Mouse (Mus musculus): Measurements from ENCODE around the gene Epsti1. TPM values are rescaled to one million over a fixed set of nuclear protein-coding genes. Genes with fewer than 3 reads are reported as not detected.
"Not testable (repeated sequence)": the region's sequence is repeated elsewhere in the genome, so short reads cannot be mapped to it uniquely, and the experiment has no call there.

Epsti1 gene
- polyA plus RNA-seq, 1 experiment = 15.1 TPM

DNA sequence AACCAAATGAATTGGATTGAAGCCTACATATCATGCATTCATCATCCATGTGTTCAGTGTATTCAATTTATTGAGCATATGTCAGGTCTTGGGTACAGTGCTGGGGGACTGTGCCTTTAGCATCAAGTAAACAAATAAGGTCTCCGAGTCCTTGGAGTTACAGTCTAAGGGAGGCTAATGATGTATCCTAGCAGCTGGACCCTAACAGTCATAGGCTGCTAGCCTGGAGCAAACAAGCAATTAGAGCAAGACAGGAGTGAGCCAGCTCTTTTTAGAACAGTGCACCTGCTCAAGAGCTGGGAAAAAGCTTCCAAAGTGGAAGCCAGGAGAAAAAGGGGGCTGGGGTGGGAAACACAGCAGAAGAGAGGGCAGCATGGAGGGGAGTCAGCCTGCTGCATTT, 27.8 kb upstream of the Epsti1 start:
- Histone ChIP-seq H3K4me3 (replicated peaks) (no peak overlapping the region), H3K9me3 (no peaks in the 10 kb centered on the region), H3K36me3 (replicated peaks; ENCODE audit: low read length) (peaks cover 3% of the 10 kb centered on the region), H3K27me3 (replicated peaks) (no peaks in the 10 kb centered on the region), H3K4me1 (peaks cover 45% of the 10 kb centered on the region)
- TF ChIP-seq FLI1 (IDR thresholded peaks at IDR 0.05; ENCODE audit: low read length) (no peak), GATA1 (IDR thresholded peaks at IDR 0.05; ENCODE audit: borderline replicate concordance, low read length) (no peak)

DNA sequence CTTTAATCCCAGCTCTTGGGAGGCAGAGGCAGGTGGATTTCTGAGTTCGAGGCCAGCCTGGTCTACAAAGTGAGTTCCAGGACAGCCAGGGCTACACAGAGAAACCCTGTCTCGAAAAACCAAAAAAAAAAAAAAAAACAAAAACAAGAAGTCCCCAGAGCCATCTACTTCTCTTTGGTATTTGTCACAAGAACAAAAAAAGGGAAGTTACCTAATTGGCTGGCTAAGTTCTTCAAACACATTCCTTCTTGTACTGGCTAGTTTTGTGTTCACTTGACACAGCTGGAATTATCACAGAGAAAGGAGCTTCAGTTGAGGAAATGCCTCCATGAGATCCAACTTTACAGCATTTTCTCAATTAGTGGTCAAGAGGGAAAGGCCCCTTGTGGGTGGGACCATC, 26.2 kb upstream of the Epsti1 start:
- not testable (repeated sequence) for H3K36me3 ChIP-seq (replicated peaks; ENCODE audit: low read length); H3K4me3 ChIP-seq (replicated peaks); H3K9me3 ChIP-seq; H3K27me3 ChIP-seq (replicated peaks)
- H3K4me1 ChIP-seq = peaks cover 36% of the 10 kb centered on the region

- Histone ChIP-seq H3K9me3 (no peaks in the 10 kb centered on the region), H3K36me3 (replicated peaks; ENCODE audit: low read length) (peaks cover 3% of the 10 kb centered on the region), H3K4me1 (peaks cover 36% of the 10 kb centered on the region), H3K27me3 (replicated peaks) (no peaks in the 10 kb centered on the region), H3K4me3 (replicated peaks) (no peak overlapping the region)
- TF ChIP-seq FLI1 (IDR thresholded peaks at IDR 0.05; ENCODE audit: low read length) (no peak), GATA1 (IDR thresholded peaks at IDR 0.05; ENCODE audit: borderline replicate concordance, low read length) (no peak)
Measured at GRCm38 (mm10) chr14:77881998-77882397, 22.0 kb upstream of the Epsti1 start.

DNA sequence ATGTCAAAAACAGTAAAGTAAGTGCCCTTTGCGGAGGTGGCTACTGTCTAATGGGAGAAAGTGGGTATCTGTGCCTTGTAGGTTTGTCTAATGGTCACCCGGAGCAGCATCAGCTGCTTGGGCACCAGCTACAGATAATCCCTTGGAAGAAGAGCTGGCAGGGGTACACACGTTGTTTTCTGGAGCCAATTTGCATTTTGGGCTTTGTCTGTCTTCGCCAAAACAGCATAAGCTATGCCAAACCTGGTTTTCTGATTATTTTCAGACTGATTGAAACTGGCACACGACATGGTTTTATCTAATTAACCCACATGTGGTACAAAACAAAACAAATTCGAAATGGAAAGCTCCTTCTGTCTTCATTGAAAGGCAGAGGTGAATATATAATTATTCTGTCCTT, 21.4 kb upstream of the Epsti1 start:
- Histone ChIP-seq H3K36me3 (replicated peaks; ENCODE audit: low read length) (peaks cover 3% of the 10 kb centered on the region), H3K4me3 (replicated peaks) (no peak overlapping the region), H3K27me3 (replicated peaks) (no peaks in the 10 kb centered on the region), H3K4me1 (peaks cover 32% of the 10 kb centered on the region), H3K9me3 (no peaks in the 10 kb centered on the region)
- TF ChIP-seq FLI1 (IDR thresholded peaks at IDR 0.05; ENCODE audit: low read length) = no peak
- no peak for TF ChIP-seq GATA1 (IDR thresholded peaks at IDR 0.05; ENCODE audit: borderline replicate concordance, low read length)

DNA sequence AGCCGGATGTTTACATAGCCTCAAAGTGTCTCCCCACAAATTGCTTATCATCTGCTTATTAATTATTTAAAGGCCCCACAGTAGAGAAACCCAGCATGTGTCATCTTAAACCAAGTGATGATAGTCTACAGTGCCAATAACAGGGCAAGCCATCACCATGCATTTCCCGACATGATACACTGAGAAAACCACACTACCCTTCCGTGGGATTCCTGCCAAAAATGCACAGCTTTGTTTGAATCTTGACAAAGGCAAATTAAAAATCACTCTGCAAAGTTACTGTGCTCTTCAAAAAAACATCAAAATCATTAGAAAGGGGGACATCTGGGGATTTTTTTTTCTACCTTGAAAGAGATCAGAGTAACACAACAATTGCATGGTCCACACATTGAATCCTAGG, 17.7 kb upstream of the Epsti1 start:
- Histone ChIP-seq H3K4me1 (peaks cover 39% of the 10 kb centered on the region), H3K36me3 (replicated peaks; ENCODE audit: low read length) (no peaks in the 10 kb centered on the region), H3K4me3 (replicated peaks) (no peak overlapping the region), H3K27me3 (replicated peaks) (no peaks in the 10 kb centered on the region), H3K9me3 (peaks cover 3% of the 10 kb centered on the region)
- no peak for TF ChIP-seq FLI1 (IDR thresholded peaks at IDR 0.05; ENCODE audit: low read length)
- no peak for TF ChIP-seq GATA1 (IDR thresholded peaks at IDR 0.05; ENCODE audit: borderline replicate concordance, low read length)

- peaks cover 39% of the 10 kb centered on the region for H3K4me1 ChIP-seq
- no peaks in the 10 kb centered on the region for H3K27me3 ChIP-seq (replicated peaks)
- H3K36me3 ChIP-seq (replicated peaks; ENCODE audit: low read length) = no peaks in the 10 kb centered on the region
- peaks cover 3% of the 10 kb centered on the region for H3K9me3 ChIP-seq
- no peak for TF ChIP-seq FLI1 (IDR thresholded peaks at IDR 0.05; ENCODE audit: low read length)
- no peak for TF ChIP-seq GATA1 (IDR thresholded peaks at IDR 0.05; ENCODE audit: borderline replicate concordance, low read length)
- no peak overlapping the region for H3K4me3 ChIP-seq (replicated peaks)
Measured at GRCm38 (mm10) chr14:77886941-77887340, 17.1 kb upstream of the Epsti1 start.

DNA sequence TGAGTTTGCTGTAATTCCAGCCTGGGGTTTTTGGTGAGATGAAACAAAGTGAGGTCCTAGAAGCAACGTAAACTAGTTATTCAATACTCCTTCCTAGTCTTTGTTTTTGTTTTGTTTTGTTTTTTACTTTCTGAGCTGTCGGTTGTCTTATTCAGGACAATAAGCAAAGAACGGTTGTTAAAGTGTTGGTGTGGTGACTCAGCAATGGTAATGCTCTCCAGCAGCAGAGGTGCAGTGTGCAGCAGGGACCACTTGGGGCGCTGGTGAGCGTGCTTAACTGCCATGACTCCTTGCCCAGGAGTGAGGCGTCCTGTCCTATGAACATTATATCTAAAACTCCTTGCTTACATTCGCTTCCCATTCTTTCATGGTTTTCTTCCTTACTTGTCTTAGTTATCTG, 14.1 kb upstream of the Epsti1 start:
- Histone ChIP-seq H3K4me3 (replicated peaks) (peak overlapping the region; percentile 44), H3K4me1 (peaks cover 26% of the 10 kb centered on the region), H3K9me3 (peaks cover 6% of the 10 kb centered on the region), H3K27me3 (replicated peaks) (no peaks in the 10 kb centered on the region), H3K36me3 (replicated peaks; ENCODE audit: low read length) (no peaks in the 10 kb centered on the region)
- no peak for TF ChIP-seq GATA1 (IDR thresholded peaks at IDR 0.05; ENCODE audit: borderline replicate concordance, low read length)
- TF ChIP-seq FLI1 (IDR thresholded peaks at IDR 0.05; ENCODE audit: low read length) = no peak

DNA sequence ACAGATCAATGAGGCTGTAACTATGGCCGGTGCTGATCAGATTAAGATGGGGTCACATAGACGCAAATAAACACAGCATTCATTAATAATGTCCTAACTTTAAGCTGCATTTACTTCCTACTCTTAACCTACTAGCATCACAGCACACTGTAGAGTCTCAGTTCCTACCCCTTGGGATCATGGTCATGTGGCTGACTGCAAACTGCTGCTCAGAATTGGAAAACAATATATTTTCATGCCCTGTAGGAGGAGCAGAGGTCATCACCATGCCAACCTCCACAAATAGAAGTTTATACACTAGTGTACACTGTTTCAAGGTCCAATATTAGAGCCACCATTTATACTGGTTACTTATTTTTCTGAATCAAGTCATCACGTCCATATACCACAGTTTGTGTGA, 8.1 kb upstream of the Epsti1 start:
- 0 out of 2 replicates have a peak, but pooled peaks cover 2% of the 10 kb centered on the region for H3K9me3 ChIP-seq
- peaks cover 18% of the 10 kb centered on the region for H3K4me1 ChIP-seq
- no peak for TF ChIP-seq GATA1 (IDR thresholded peaks at IDR 0.05; ENCODE audit: borderline replicate concordance, low read length)
- TF ChIP-seq FLI1 (IDR thresholded peaks at IDR 0.05; ENCODE audit: low read length) = no peak
- no peaks in the 10 kb centered on the region for H3K27me3 ChIP-seq (replicated peaks)
- H3K4me3 ChIP-seq (replicated peaks) = no peak overlapping the region
- no peaks in the 10 kb centered on the region for H3K36me3 ChIP-seq (replicated peaks; ENCODE audit: low read length)

DNA sequence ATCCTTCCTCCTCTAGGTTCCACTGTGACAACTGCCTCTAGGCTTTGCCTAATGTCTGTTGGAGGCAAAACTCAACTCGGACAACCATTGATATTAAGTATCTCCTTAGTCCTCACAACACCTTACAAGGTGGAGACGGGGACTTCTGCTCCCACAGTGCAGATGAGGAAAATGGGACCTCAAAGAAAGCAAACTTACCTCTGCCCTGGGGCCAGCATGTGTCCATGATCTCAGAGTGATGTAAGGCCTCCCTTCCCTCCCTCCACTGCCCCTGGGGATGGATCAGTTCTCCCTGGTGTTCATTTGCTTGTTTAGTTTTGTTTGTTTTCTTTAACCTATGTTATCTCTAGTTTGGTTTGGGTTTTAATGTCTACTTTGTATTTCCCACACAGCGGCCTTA, 1.5 kb upstream of the Epsti1 start:
- no peak overlapping the region for H3K4me3 ChIP-seq (replicated peaks)
- TF ChIP-seq GATA1 (IDR thresholded peaks at IDR 0.05; ENCODE audit: borderline replicate concordance, low read length) (no peak), FLI1 (IDR thresholded peaks at IDR 0.05; ENCODE audit: low read length) (no peak)
- H3K9me3 ChIP-seq = no peaks in the 10 kb centered on the region
- no peaks in the 10 kb centered on the region for H3K36me3 ChIP-seq (replicated peaks; ENCODE audit: low read length)
- H3K27me3 ChIP-seq (replicated peaks) = no peaks in the 10 kb centered on the region
- peaks cover 29% of the 10 kb centered on the region for H3K4me1 ChIP-seq

DNA sequence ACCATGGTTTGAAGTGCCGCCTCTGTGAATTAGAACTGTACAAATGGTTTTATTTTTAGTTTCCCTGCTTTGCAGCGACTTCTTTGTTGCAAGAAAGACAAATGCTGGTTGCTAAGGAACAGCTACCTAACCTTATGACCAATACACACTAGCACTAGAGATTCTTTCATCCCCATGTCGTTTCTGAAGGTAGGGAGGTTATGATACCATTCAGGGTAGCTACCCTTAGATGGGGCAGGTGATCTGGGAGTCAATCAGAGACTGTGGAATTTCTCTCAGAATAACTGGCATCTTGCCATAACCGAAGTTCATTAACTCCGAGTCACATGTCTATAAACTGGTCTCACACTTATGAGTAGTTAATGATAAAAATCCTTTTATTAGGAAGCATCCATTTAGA, 1.4 kb downstream of the Epsti1 start:
- TF ChIP-seq GATA1 (IDR thresholded peaks at IDR 0.05; ENCODE audit: borderline replicate concordance, low read length) (no peak), FLI1 (IDR thresholded peaks at IDR 0.05; ENCODE audit: low read length) (no peak)
- H3K4me1 ChIP-seq = peaks cover 34% of the 10 kb centered on the region

GRCm38 (mm10) chr14:77906586-77906985, 2.5 kb downstream of the Epsti1 start:
- Histone ChIP-seq H3K4me3 (replicated peaks) (no peak overlapping the region), H3K27me3 (replicated peaks) (no peaks in the 10 kb centered on the region), H3K36me3 (replicated peaks; ENCODE audit: low read length) (peaks cover 5% of the 10 kb centered on the region), H3K4me1 (peaks cover 33% of the 10 kb centered on the region), H3K9me3 (peaks cover 6% of the 10 kb centered on the region)
- TF ChIP-seq GATA1 (IDR thresholded peaks at IDR 0.05; ENCODE audit: borderline replicate concordance, low read length) (no peak), FLI1 (IDR thresholded peaks at IDR 0.05; ENCODE audit: low read length) (no peak)

More for the DNA sequence above, 1.4 kb downstream of the Epsti1 start:
- Histone ChIP-seq H3K36me3 (replicated peaks; ENCODE audit: low read length) (peaks cover 4% of the 10 kb centered on the region), H3K9me3 (peaks cover 5% of the 10 kb centered on the region), H3K4me3 (replicated peaks) (no peak overlapping the region), H3K27me3 (replicated peaks) (no peaks in the 10 kb centered on the region)
